Mouse (Mus musculus) heart, embryonic 14.5 days (tissue): ENCODE measurements around the gene R3hcc1l. TPM values are rescaled to one million over a fixed set of nuclear protein-coding genes. Genes with fewer than 3 reads are reported as not detected.

ENCODE experiments used
- ATAC-seq: fragments of 200-750 bp; cut with Nextera tagmentation; 2 replicates; pipeline ENCODE4 v1.8.0; 2017; ENCODE audit warnings: low read depth, moderate TSS enrichment; ENCODE audit not compliant: insufficient number of reproducible peaks, insufficient read depth, low FRiP score
- H3K27ac ChIP-seq, 2 experiments: fragments of 200-500 bp in 1 of 2; fragments of 300-500 bp in 1 of 2; sonication (generic) in 1 of 2; replicated peaks in 1 of 2; 2 replicates each; pipeline ENCODE4 v1.5.1; 2012 to 2014; ENCODE audit warnings: low read depth in 2 of 2, low read length in 2 of 2, control low read depth in 1 of 2, mild to moderate bottlenecking in 1 of 2, mixed read lengths in 1 of 2; ENCODE audit not compliant: control insufficient read depth in 1 of 2, insufficient read depth in 1 of 2
- H3K27me3 ChIP-seq: fragments of 300-500 bp; sonication (generic); 2 replicates; pipeline ENCODE4 v1.6.1; 2014; ENCODE audit warnings: mild to moderate bottlenecking, low read length, control low read depth; ENCODE audit not compliant: control insufficient read depth, insufficient read depth
- H3K36me3 ChIP-seq: fragments of 300-500 bp; sonication (generic); 2 replicates; pipeline ENCODE4 v1.6.1; 2014; ENCODE audit warnings: mild to moderate bottlenecking, control low read depth, low read length, mixed read lengths; ENCODE audit not compliant: control insufficient read depth, insufficient read depth
- H3K4me1 ChIP-seq, 2 experiments: fragments of 200-500 bp in 1 of 2; fragments of 300-500 bp in 1 of 2; sonication (generic) in 1 of 2; 2 replicates each; pipeline ENCODE4 v1.6.1; 2012 to 2014; ENCODE audit warnings: low read length in 2 of 2, control low read depth in 1 of 2, mixed read lengths in 1 of 2; ENCODE audit not compliant: control insufficient read depth in 2 of 2, insufficient read depth in 2 of 2
- H3K4me2 ChIP-seq: fragments of 300-500 bp; sonication (generic); 2 replicates; pipeline ENCODE4 v1.6.1; 2014; ENCODE audit warnings: mild to moderate bottlenecking, low read length
- H3K4me3 ChIP-seq, 2 experiments: fragments of 200-500 bp in 1 of 2; fragments of 300-500 bp in 1 of 2; sonication (generic) in 1 of 2; 2 replicates each; pipeline ENCODE4 v1.5.1; 2012 to 2014; ENCODE audit warnings: low read length in 2 of 2, mild to moderate bottlenecking in 2 of 2, control low read depth in 1 of 2, low read depth in 1 of 2, moderate library complexity in 1 of 2; ENCODE audit not compliant: control insufficient read depth in 1 of 2, insufficient read depth in 1 of 2
- H3K9ac ChIP-seq: fragments of 300-500 bp; sonication (generic); 2 replicates; pipeline ENCODE4 v1.6.1; 2014; ENCODE audit warnings: mild to moderate bottlenecking, low read length
- H3K9me3 ChIP-seq: fragments of 300-500 bp; sonication (generic); 2 replicates; pipeline ENCODE4 v1.6.1; 2016; ENCODE audit warnings: low read length, control low read depth; ENCODE audit not compliant: control insufficient read depth
- WGBS: fragments of 180-500 bp; shearing (Covaris S2); extraction: QIAGEN DNeasy Blood & Tissue Kit; methylation state at CpG from one replicate; pipeline ENCODE4 v1.1.7; 2014; 5-methylcytosine and 5-hydroxymethylcytosine counted together
- polyA plus RNA-seq: library from polyadenylated mRNA; unstranded; fragments of >200 nt; fragmentation: Nextera tagmentation; extraction: Ambion mirVana; gene quantifications from 2 replicates; pipeline ENCODE4 v1.2.1, GENCODE M21; 2014

R3hcc1l gene
- polyA plus RNA-seq, 1 experiment from 2014 or later, result 15.0 TPM

DNA sequence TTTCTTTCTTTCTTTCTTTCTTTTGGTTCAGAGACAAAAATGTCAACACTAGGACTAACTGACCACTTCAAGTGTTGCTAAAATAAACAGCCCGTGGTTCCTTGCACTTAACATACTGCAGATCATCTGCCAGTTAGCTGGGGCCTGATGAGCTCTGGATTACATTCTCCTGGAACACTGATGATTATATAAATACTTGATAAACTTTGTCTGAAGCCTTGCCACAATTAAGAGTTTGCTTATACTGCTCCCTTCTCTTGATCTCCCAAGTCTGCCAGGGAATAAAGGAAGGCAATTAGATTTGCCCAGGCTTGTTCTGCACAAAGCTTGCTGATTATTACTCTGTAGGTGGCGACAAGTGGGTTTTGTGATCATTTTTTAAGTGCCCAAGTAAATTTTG, 69.1 kb downstream of the R3hcc1l start:
- no peak for ATAC-seq

DNA sequence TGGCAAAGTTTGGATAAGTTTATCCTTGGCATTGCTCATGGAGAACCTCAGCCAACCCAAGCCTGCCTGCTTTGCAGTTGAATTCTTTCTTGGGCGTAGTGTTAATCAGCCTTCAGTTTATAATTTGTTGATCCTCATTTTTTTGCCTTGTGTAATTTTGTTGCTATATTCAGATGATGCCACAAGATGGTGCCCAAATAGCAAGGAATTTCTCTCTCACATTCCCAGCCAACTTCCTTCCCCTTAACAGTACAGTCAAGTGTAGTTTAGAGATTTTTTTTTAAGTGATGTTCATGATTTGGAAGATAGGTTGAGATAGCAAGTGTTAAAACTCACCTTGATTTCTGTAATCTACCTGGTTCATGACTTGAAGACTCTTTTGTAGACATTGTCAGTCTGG, 70.7 kb downstream of the R3hcc1l start:
- WGBS, result 72% methylated on average over 1 of the region's 1 CpGs
- H3K27ac ChIP-seq, result no peak overlapping the region
- no peaks in the 10 kb centered on the region for H3K27me3 ChIP-seq
- H3K9me3 ChIP-seq, result no peaks in the 10 kb centered on the region
- H3K9ac ChIP-seq, result no peak overlapping the region
- ATAC-seq, result no peak
- H3K4me2 ChIP-seq, result no peak overlapping the region
- H3K36me3 ChIP-seq, result peaks cover 35% of the 10 kb centered on the region
- peaks cover 6 to 13% of the 10 kb centered on the region in 2 experiments for H3K4me1 ChIP-seq
- no peak overlapping the region for H3K4me3 ChIP-seq

More for the DNA sequence above, 69.1 kb downstream of the R3hcc1l start:
- Histone ChIP-seq H3K4me1 (peaks cover 4 to 13% of the 10 kb centered on the region in 2 experiments), H3K27ac (no peak overlapping the region), H3K36me3 (peaks cover 45% of the 10 kb centered on the region), H3K9ac (no peak overlapping the region), H3K27me3 (no peaks in the 10 kb centered on the region), H3K4me3 (no peak overlapping the region), H3K4me2 (no peak overlapping the region), H3K9me3 (no peaks in the 10 kb centered on the region)
- 52% methylated on average over 2 of the region's 2 CpGs for WGBS

DNA sequence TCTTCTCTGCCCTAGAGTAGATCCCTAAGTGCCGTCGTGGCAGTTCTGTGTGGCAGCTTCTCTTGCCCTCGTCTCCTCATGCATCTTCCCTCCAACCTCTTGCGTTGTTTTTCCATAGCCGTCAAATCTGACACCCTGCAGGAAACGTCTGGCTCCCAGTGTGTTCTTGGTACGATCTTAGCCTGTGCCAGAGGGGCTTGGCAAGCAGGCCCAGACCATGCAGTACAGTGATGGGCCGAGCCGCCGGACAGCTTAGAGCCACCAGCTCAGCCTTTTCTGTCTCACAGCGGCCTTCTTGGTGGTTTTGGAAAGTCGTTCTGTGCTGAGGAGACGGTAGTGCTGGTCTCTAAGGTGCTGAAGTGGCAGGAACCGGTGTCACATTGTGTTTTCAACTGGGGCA, 73.0 kb downstream of the R3hcc1l start:
- no peak overlapping the region for H3K4me3 ChIP-seq
- no peak overlapping the region for H3K27ac ChIP-seq
- peaks cover 6 to 13% of the 10 kb centered on the region in 2 experiments for H3K4me1 ChIP-seq
- WGBS, result 73% methylated on average over 14 of the region's 14 CpGs
- H3K27me3 ChIP-seq, result no peaks in the 10 kb centered on the region
- no peak overlapping the region for H3K4me2 ChIP-seq
- ATAC-seq, result no peak
- no peaks in the 10 kb centered on the region for H3K9me3 ChIP-seq
- peaks cover 31% of the 10 kb centered on the region for H3K36me3 ChIP-seq
- H3K9ac ChIP-seq, result no peak overlapping the region

DNA sequence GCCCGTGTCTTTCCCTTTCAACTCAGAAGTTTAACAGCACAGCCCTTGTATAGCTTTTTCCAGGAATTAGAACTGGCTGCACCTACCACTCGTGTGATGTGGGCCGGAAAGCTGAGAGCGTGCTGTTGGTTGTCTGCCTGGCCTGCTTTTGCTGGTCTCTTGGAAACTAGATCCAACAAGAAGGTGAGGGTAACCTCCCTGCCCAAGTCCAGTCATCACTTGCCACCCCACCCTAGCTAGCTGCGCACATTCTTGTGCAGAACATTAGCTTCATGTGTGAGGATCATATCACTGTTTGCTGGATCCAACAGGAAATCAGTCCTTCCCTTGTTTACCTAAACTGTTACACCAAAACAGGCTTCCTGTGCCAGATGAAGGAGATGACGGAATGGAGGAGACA, 74.9 kb downstream of the R3hcc1l start:
- Histone ChIP-seq H3K4me2 (no peak overlapping the region), H3K4me1 (peaks cover 4 to 5% of the 10 kb centered on the region in 2 experiments), H3K27me3 (no peaks in the 10 kb centered on the region), H3K4me3 (no peak overlapping the region), H3K9ac (no peak overlapping the region), H3K36me3 (peaks cover 36% of the 10 kb centered on the region), H3K27ac (no peak overlapping the region), H3K9me3 (no peaks in the 10 kb centered on the region)
- ATAC-seq, result no peak
- WGBS, result 80% methylated on average over 6 of the region's 6 CpGs

DNA sequence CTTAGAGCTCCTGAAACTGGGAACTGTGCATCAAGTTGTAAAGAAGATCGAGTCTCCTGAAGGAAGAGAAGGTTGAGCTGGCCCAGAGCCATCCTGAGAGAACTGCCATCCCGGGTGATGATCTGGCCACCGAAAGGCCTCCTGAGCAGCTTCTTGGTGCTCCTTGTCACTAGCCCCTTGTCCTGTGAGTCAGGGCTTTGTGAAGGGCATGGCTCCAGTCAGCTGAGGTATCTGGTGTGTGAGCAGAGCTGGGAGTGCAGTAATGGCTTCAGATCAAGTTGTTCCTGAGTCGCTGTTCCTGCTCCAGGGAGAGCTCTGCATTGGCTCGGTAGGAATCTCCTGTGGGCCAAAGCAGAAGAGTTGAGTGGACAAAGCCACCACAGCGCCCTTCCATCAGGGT, 76.5 kb downstream of the R3hcc1l start:
- Histone ChIP-seq H3K27me3 (no peaks in the 10 kb centered on the region), H3K4me3 (no peak overlapping the region), H3K9me3 (no peaks in the 10 kb centered on the region), H3K27ac (no peak overlapping the region), H3K36me3 (peaks cover 36% of the 10 kb centered on the region), H3K9ac (no peak overlapping the region), H3K4me1 (peaks cover 4% of the 10 kb centered on the region in 2 experiments), H3K4me2 (no peak overlapping the region)
- ATAC-seq, result no peak
- 91% methylated on average over 6 of the region's 6 CpGs for WGBS

DNA sequence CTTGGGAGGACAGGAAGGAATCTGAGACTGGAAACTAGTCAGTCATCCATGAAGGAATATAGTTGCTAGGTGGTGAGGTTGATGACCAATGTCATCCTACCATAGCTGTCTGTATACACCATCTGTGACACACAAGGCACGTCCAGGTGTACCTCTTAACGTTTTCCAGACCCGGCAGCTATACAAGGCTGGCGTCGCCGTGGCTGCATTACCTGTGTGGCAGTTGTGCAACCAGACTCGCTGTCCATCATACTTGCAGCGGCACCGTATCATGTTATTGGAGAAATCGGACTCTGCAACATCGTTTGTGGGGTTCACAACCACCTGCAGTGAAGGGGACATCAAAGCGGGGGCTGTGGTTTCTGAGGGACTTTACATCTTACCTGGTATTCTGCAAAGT, 78.7 kb downstream of the R3hcc1l start:
- Histone ChIP-seq H3K9ac (no peak overlapping the region), H3K4me1 (peaks cover 4% of the 10 kb centered on the region in 2 experiments), H3K4me3 (no peak overlapping the region), H3K36me3 (peaks cover 21% of the 10 kb centered on the region; the same call in 1 of the 2 replicates), H3K4me2 (no peak overlapping the region), H3K27me3 (no peaks in the 10 kb centered on the region), H3K9me3 (no peaks in the 10 kb centered on the region), H3K27ac (no peak overlapping the region)
- no peak for ATAC-seq
- 92% methylated on average over 12 of the region's 12 CpGs for WGBS

DNA sequence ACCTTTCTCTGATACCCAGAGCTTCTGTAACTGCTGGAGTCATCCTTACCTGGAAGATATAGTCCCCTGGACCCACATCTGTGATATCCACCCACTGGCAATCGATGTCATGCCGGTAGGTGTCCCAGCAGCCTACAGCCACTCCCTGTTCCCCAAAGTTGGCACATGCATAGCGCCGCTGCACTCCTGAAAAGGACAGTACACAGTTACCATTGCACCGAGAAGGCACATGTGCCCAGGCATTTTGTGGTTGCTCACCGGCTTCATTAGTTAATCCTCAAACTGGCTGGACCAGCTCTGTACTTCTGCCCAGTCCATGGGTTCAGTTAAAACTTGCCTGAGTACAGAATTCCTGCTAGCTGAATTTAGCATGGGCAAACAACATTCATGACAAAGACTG, 79.3 kb downstream of the R3hcc1l start:
- Histone ChIP-seq H3K4me3 (no peak overlapping the region), H3K9ac (no peak overlapping the region), H3K9me3 (no peaks in the 10 kb centered on the region), H3K36me3 (peaks cover 18% of the 10 kb centered on the region; the same call in 1 of the 2 replicates), H3K4me1 (peaks cover 0 to 2% of the 10 kb centered on the region in 2 experiments; a peak in 1 of 4 replicates), H3K27ac (no peak overlapping the region), H3K27me3 (no peaks in the 10 kb centered on the region), H3K4me2 (no peak overlapping the region)
- no peak for ATAC-seq
- WGBS, result 97% methylated on average over 6 of the region's 6 CpGs

DNA sequence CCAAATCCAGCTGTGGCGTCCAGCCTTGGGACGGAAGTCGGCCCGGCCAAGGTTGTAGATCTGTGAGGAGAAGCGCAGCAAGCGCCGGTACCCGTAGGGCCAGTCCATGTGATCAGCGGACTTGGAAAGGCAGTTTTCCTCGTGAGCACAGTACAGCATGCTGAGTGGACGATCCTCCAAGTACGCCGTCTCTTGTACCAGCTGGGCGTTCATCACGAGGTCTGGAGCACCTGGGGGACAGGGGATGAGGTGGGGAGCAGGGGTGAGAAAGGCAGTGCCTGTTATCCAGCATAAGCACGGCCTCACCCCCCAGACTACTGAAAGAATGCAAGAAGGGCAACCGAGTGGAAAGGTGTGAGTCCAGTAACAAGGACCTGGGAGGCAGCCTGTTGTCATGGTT, 81.3 kb downstream of the R3hcc1l start:
- ATAC-seq, result no peak
- Histone ChIP-seq H3K4me3 (no peak overlapping the region), H3K27me3 (no peaks in the 10 kb centered on the region), H3K4me1 (no peaks in the 10 kb centered on the region), H3K27ac (no peak overlapping the region), H3K4me2 (no peak overlapping the region), H3K9ac (no peak overlapping the region), H3K9me3 (no peaks in the 10 kb centered on the region), H3K36me3 (peaks cover 8% of the 10 kb centered on the region; the same call in 1 of the 2 replicates)
- WGBS, result 84% methylated on average over 17 of the region's 17 CpGs
